Mouse (Mus musculus) neural tube, embryonic 12.5 days (tissue): ENCODE results near the gene Chic2. TPM values are rescaled to one million over a fixed set of nuclear protein-coding genes. Genes with fewer than 3 reads are reported as not detected.

Experiments
- polyA plus RNA-seq: library from polyadenylated mRNA; unstranded; fragments of >200 nt; fragmentation: Nextera tagmentation; extraction: Ambion mirVana; gene quantifications from 2 replicates; pipeline ENCODE4 v1.2.1, GENCODE M21; 2016

Gene Chic2
- polyA plus RNA-seq, 1 experiment from 2014 or later, result 53.6 TPM

Other genes starting within 250 kb of the Chic2 start
- 9.4 and 12.2 TPM in 2 replicates for gene Gsx2, start 30.8 kb upstream of the Chic2 start, polyA plus RNA-seq
- 23.9 and 24.4 TPM in 2 replicates for gene Pdgfra, start 107.5 kb upstream of the Chic2 start, polyA plus RNA-seq